Mouse (Mus musculus) heart, embryonic 11.5 days (tissue): ENCODE measurements around the gene Samhd1. TPM values are rescaled to one million over a fixed set of nuclear protein-coding genes. Genes with fewer than 3 reads are reported as not detected.
A peak's percentile ranks its signal among the peaks of the same experiment; 100 is the strongest.

Experiments used
- ATAC-seq: fragments of 200-750 bp; cut with Nextera tagmentation; replicated peaks from 2 replicates; pipeline ENCODE4 v1.8.0; 2017; ENCODE audit warnings: moderate library complexity; ENCODE audit not compliant: insufficient number of reproducible peaks, low FRiP score, low TSS enrichment
- H3K27ac ChIP-seq: fragments of 300-500 bp; sonication (generic); 2 replicates; pipeline ENCODE4 v1.5.1; 2014; ENCODE audit warnings: mild to moderate bottlenecking, low read depth, low read length
- H3K27me3 ChIP-seq: fragments of 300-500 bp; sonication (generic); 2 replicates; pipeline ENCODE4 v1.6.1; 2014; ENCODE audit warnings: mild to moderate bottlenecking, low read length, mixed read lengths; ENCODE audit not compliant: control insufficient read depth, insufficient read depth
- H3K36me3 ChIP-seq: fragments of 300-500 bp; sonication (generic); 2 replicates; pipeline ENCODE4 v1.6.1; 2014; ENCODE audit warnings: mild to moderate bottlenecking, low read length, moderate library complexity, mixed read lengths; ENCODE audit not compliant: control insufficient read depth, insufficient read depth
- H3K4me1 ChIP-seq: fragments of 300-500 bp; sonication (generic); 2 replicates; pipeline ENCODE4 v1.6.1; 2014; ENCODE audit warnings: low read length; ENCODE audit not compliant: control insufficient read depth, insufficient read depth
- H3K4me2 ChIP-seq: fragments of 300-500 bp; sonication (generic); 2 replicates; pipeline ENCODE4 v1.6.1; 2014; ENCODE audit warnings: mild to moderate bottlenecking, moderate library complexity
- H3K4me3 ChIP-seq: fragments of 300-500 bp; sonication (generic); 2 replicates; pipeline ENCODE4 v1.5.1; 2014; ENCODE audit warnings: low read depth, low read length
- H3K9ac ChIP-seq: fragments of 300-500 bp; sonication (generic); 2 replicates; pipeline ENCODE4 v1.6.1; 2014; ENCODE audit warnings: mild to moderate bottlenecking, low read depth, low read length, moderate library complexity
- H3K9me3 ChIP-seq: fragments of 300-500 bp; sonication (generic); replicated peaks from 2 replicates; pipeline ENCODE4 v1.6.1; 2016; ENCODE audit warnings: low read length; ENCODE audit not compliant: control insufficient read depth
- WGBS: fragments of 180-500 bp; shearing (Covaris S2); extraction: QIAGEN DNeasy Blood & Tissue Kit; methylation state at CpG from one replicate; pipeline ENCODE4 v1.1.7; 2014; ENCODE audit not compliant: insufficient replicate concordance; 5-methylcytosine and 5-hydroxymethylcytosine counted together
- polyA plus RNA-seq: library from polyadenylated mRNA; unstranded; fragments of >200 nt; fragmentation: Nextera tagmentation; extraction: Ambion mirVana; gene quantifications from 2 replicates; pipeline ENCODE4 v1.2.1, GENCODE M21; 2014

Samhd1 gene
- polyA plus RNA-seq, 1 experiment from 2014 or later, result 26.4 TPM

GRCm38 (mm10) chr2:157141962-157142361 is 6.9 kb upstream of the Samhd1 start:
- Histone ChIP-seq H3K4me3 (no peak overlapping the region), H3K27me3 (no peaks in the 10 kb centered on the region), H3K36me3 (0 out of 2 replicates have a peak, but pooled peaks cover 2% of the 10 kb centered on the region), H3K27ac (no peak overlapping the region), H3K4me2 (no peak overlapping the region), H3K9ac (no peak overlapping the region), H3K9me3 (no peaks in the 10 kb centered on the region), H3K4me1 (no peaks in the 10 kb centered on the region)
- 83% methylated on average over 4 of the region's 4 CpGs for WGBS
- ATAC-seq, result no peak

- H3K4me1 ChIP-seq, result no peaks in the 10 kb centered on the region
- no peak for ATAC-seq
- H3K9ac ChIP-seq, result no peak overlapping the region
- no peak overlapping the region for H3K27ac ChIP-seq
- WGBS, result 76% methylated on average over 5 of the region's 5 CpGs
- H3K4me3 ChIP-seq, result no peak overlapping the region
- 0 out of 2 replicates have a peak, but pooled peaks cover 2% of the 10 kb centered on the region for H3K36me3 ChIP-seq
- no peaks in the 10 kb centered on the region for H3K9me3 ChIP-seq
- no peaks in the 10 kb centered on the region for H3K27me3 ChIP-seq
- H3K4me2 ChIP-seq, result no peak overlapping the region
These were observed 4.3 kb upstream of the Samhd1 start for GRCm38 (mm10) chr2:157139251-157139802.

- Histone ChIP-seq H3K27ac (no peak overlapping the region), H3K27me3 (no peaks in the 10 kb centered on the region), H3K9me3 (no peaks in the 10 kb centered on the region), H3K36me3 (no peaks in the 10 kb centered on the region), H3K9ac (no peak overlapping the region), H3K4me3 (no peak overlapping the region), H3K4me1 (no peaks in the 10 kb centered on the region), H3K4me2 (no peak overlapping the region)
- no peak for ATAC-seq
- 79% methylated on average over 5 of the region's 5 CpGs for WGBS
These were observed 3.7 kb upstream of the Samhd1 start for GRCm38 (mm10) chr2:157138808-157139207.

- Histone ChIP-seq H3K27ac (no peak overlapping the region), H3K9ac (no peak overlapping the region), H3K36me3 (no peaks in the 10 kb centered on the region), H3K27me3 (no peaks in the 10 kb centered on the region), H3K4me2 (no peak overlapping the region), H3K4me3 (no peak overlapping the region), H3K4me1 (no peaks in the 10 kb centered on the region), H3K9me3 (no peaks in the 10 kb centered on the region)
- no peak for ATAC-seq
- 84% methylated on average over 9 of the region's 9 CpGs for WGBS
These were observed 3.1 kb upstream of the Samhd1 start for GRCm38 (mm10) chr2:157137959-157138731.

GRCm38 (mm10) chr2:157136646-157137045 is 1.6 kb upstream of the Samhd1 start:
- Histone ChIP-seq H3K9ac (no peak overlapping the region), H3K27ac (no peak overlapping the region), H3K27me3 (no peaks in the 10 kb centered on the region), H3K4me1 (no peaks in the 10 kb centered on the region), H3K36me3 (no peaks in the 10 kb centered on the region), H3K4me3 (no peak overlapping the region), H3K9me3 (no peaks in the 10 kb centered on the region), H3K4me2 (no peak overlapping the region)
- 77% methylated on average over 2 of the region's 2 CpGs for WGBS
- ATAC-seq, result no peak

- no peak overlapping the region for H3K27ac ChIP-seq
- H3K9ac ChIP-seq, result no peak overlapping the region
- WGBS, result 86% methylated on average over 4 of the region's 4 CpGs
- no peaks in the 10 kb centered on the region for H3K9me3 ChIP-seq
- H3K4me2 ChIP-seq, result no peak overlapping the region
- ATAC-seq, result no peak
- H3K4me3 ChIP-seq, result no peak overlapping the region
- no peaks in the 10 kb centered on the region for H3K36me3 ChIP-seq
- no peaks in the 10 kb centered on the region for H3K27me3 ChIP-seq
- no peaks in the 10 kb centered on the region for H3K4me1 ChIP-seq
These were observed 1.1 kb upstream of the Samhd1 start for GRCm38 (mm10) chr2:157136176-157136575.

GRCm38 (mm10) chr2:157135529-157136120 is 560 bp upstream of the Samhd1 start:
- Histone ChIP-seq H3K4me3 (peak overlapping the region; percentile 71), H3K4me1 (no peaks in the 10 kb centered on the region), H3K27ac (peak overlapping the region; percentile 36), H3K27me3 (no peaks in the 10 kb centered on the region), H3K4me2 (peak overlapping the region; percentile 78), H3K9me3 (no peaks in the 10 kb centered on the region), H3K36me3 (no peaks in the 10 kb centered on the region), H3K9ac (peak overlapping the region; percentile 74)
- no peak for ATAC-seq
- WGBS, result 88% methylated on average over 10 of the region's 10 CpGs

GRCm38 (mm10) chr2:157134479-157134931 is 560 bp downstream of the Samhd1 start:
- under 1% methylated on average over 25 of the region's 25 CpGs for WGBS

More at GRCm38 (mm10) chr2:157134479-157134931, 560 bp downstream of the Samhd1 start:
- no peaks in the 10 kb centered on the region for H3K27me3 ChIP-seq
- H3K9me3 ChIP-seq, result no peaks in the 10 kb centered on the region
- H3K27ac ChIP-seq, result peak overlapping the region; percentile 36
- peak overlapping the region; percentile 74 for H3K9ac ChIP-seq
- peak; percentile 37; the same call in 1 of the 2 replicates for ATAC-seq
- peak overlapping the region; percentile 78 for H3K4me2 ChIP-seq
- no peaks in the 10 kb centered on the region for H3K36me3 ChIP-seq
- peak overlapping the region; percentile 71 for H3K4me3 ChIP-seq
- H3K4me1 ChIP-seq, result no peaks in the 10 kb centered on the region
